Mouse (Mus musculus) monocyte, adult 59 days (primary cell): Measurements from ENCODE around the gene Gm1140. TPM values are rescaled to one million over a fixed set of nuclear protein-coding genes. Genes with fewer than 3 reads are reported as not detected.

Experiments
- total RNA-seq, 2 experiments: library from RNA; stranded (reverse); gene quantifications; one replicate each; pipeline ENCODE4 v1.2.4; 2023

The Gm1140 gene
- total RNA-seq, result not detected

GRCm38 (mm10) chrX:67693462-67693861, at the start of gene Gm1140:
Gm1140 (minus strand) TSS chrX:67693562.

GRCm38 (mm10) chrX:67695398-67695797, 2.0 kb upstream of the Gm1140 start, which contains the start of gene Gm14692:
Gm14692 (plus strand) TSS chrX:67695698.

Other genes with a start within 250 kb of the Gm1140 start
- gene Gm14692, start 2.1 kb upstream of the Gm1140 start, total RNA-seq, result not detected
- gene 4933436I01Rik, start 227.9 kb upstream of the Gm1140 start, total RNA-seq, result not detected